Mouse (Mus musculus) heart, postnatal 0 days (tissue): Measurements from ENCODE around the gene Xbp1.

ENCODE experiments used
- CTCF ChIP-seq: IDR thresholded peaks from 2 replicates; pipeline ENCODE4 v1.5.1; 2016; ENCODE audit warnings: antibody characterized with exemption, control low read depth, low read depth
- EP300 ChIP-seq: IDR thresholded peaks from 2 replicates; pipeline ENCODE4 v1.6.1; 2016; ENCODE audit warnings: antibody characterized with exemption, low read depth

DNA sequence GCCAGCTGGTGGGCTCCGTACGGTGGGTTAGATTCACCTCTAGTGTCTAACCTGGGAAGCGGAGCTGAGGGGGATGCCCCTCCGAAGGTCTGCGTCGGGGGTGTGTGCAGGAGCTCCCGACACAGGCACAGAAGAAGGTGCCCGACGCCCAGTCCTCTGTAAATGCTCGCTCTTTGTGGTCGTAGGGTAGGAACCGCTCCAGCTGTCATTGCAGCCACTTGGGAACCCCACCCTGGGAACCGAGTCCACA lies 732 bp downstream of the Xbp1 start:
- TF ChIP-seq CTCF (no peak), EP300 (no peak)
